Mouse (Mus musculus): ENCODE measurements around the gene Mum1. TPM values are rescaled to one million over a fixed set of nuclear protein-coding genes. Genes with fewer than 3 reads are reported as not detected.

The Mum1 gene
- polyA plus RNA-seq, 1 experiment from 2014 or later = 14.6 TPM

DNA sequence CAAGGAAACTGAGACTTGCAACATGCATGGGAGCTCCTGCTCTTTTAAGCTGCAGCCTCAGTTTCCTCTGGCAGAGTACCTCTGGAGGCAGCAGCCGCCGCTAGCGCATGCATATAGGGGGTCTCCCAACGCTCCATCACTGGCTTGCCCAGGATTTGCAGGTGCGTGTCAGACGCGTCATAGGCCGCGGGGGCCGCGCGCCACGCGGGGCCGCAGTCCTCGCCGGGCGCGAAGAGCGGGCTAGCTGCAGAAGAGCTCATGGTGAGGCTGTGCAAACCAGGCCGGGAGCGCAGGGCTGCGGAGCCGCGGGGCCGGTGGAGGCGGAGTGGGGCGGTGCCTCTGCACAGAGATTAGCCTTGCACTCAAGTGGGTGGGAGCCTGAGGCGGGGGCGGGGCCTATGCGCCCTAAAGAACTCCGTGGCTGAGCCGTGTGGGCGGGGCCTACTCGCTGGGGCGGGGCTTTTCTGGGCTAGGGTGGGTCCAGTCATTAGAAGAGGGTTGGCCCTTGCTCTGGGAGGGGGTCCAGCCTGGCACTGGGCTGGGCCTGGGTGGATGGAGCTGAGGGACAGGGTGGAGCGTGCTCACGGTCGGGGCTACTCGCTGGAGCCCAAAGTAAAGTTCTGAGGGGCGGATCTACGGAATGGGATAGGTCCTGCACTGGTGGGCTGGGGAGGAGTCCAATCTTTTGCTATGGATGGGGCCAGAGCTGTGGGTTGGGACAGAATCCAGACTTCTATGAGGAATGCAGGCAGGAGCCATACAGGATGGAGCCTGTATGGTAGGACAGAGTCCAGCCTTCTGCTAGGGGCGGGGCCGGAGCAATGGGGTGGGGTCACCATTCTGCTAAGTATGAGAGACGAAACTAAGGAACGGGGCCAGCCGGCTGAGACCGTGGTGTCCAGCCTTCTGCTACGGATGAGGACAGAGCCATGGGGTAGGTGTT lies 34.7 kb downstream of the Mum1 start, which contains the start of the genes Gamt and Dazap1:
TSS of gene Gamt (minus strand) at position 371 of the 943 bp plus-strand sequence.
TSS of gene Dazap1 (plus strand) at position 845 of the 943 bp plus-strand sequence.
- Histone ChIP-seq H3K27me3 (ENCODE audit: control insufficient read depth, insufficient read depth, low read depth, low read length) (no peaks in the 10 kb centered on the region), H3K4me2 (ENCODE audit: low read depth, low read length) (peak within 1 kb of the TSS; percentile 81), H3K27ac (ENCODE audit: low read length) (peak within 1 kb of the TSS; percentile 95), H3K9ac (ENCODE audit: low read depth, low read length) (peak within 1 kb of the TSS; percentile 74), H3K4me1 (ENCODE audit: control insufficient read depth, low read depth, low read length) (peaks cover 51% of the 10 kb centered on the region), H3K9me3 (replicated peaks; ENCODE audit: control insufficient read depth, low read length) (no peaks in the 10 kb centered on the region), H3K36me3 (ENCODE audit: control insufficient read depth, insufficient read depth) (peaks cover 8% of the 10 kb centered on the region), H3K4me3 (ENCODE audit: low read depth, low read length) (peak within 1 kb of the TSS; percentile 64)
- WGBS (ENCODE audit: insufficient replicate concordance) = under 1% methylated on average over 49 of the region's 49 CpGs
- ATAC-seq (ENCODE audit: low read depth) = peak; percentile 72

GRCm38 (mm10) chr10:80261585-80261968 lies 35.3 kb downstream of the Mum1 start:
- WGBS (ENCODE audit: insufficient replicate concordance) = under 1% methylated on average over 14 of the region's 14 CpGs
- H3K36me3 ChIP-seq (ENCODE audit: control insufficient read depth, insufficient read depth) = 0 out of 2 replicates have a peak, but pooled peaks cover 6% of the 10 kb centered on the region
- H3K4me3 ChIP-seq (ENCODE audit: low read depth, low read length) = peak overlapping the region; percentile 64
- H3K27ac ChIP-seq (ENCODE audit: low read length) = peak overlapping the region; percentile 95
- peak; percentile 49 for ATAC-seq (ENCODE audit: low read depth)
- peaks cover 58% of the 10 kb centered on the region for H3K4me1 ChIP-seq (ENCODE audit: control insufficient read depth, low read depth, low read length)
- peak overlapping the region; percentile 74 for H3K9ac ChIP-seq (ENCODE audit: low read depth, low read length)
- H3K4me2 ChIP-seq (ENCODE audit: low read depth, low read length) = peak overlapping the region; percentile 81
- no peaks in the 10 kb centered on the region for H3K27me3 ChIP-seq (ENCODE audit: control insufficient read depth, insufficient read depth, low read depth, low read length)
- H3K9me3 ChIP-seq (replicated peaks; ENCODE audit: control insufficient read depth, low read length) = no peaks in the 10 kb centered on the region

DNA sequence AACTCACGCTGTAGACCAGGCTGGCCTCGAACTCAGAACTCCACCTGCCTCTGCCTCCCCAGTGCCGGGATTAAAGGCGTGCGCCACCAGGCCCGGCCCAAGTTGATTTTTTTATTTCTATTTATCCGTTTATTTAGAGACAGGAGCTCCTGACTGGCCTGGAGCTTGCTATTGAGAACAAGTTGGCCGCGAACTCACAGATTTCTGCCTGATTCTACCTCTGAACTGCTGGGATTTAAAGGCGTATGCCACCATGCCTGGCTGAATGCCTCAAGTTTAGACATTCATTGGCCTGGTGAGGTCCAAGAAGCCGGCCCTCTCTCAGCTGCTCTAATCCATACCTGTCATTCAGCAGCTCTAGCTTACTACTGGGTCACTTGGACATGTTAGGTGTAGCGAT lies 35.9 kb downstream of the Mum1 start:
- Histone ChIP-seq H3K4me3 (ENCODE audit: low read depth, low read length) (peak overlapping the region; percentile 64), H3K9ac (ENCODE audit: low read depth, low read length) (peak overlapping the region; percentile 52; the same call in 1 of the 2 replicates), H3K27ac (ENCODE audit: low read length) (peak overlapping the region; percentile 95), H3K4me1 (ENCODE audit: control insufficient read depth, low read depth, low read length) (peaks cover 64% of the 10 kb centered on the region), H3K27me3 (ENCODE audit: control insufficient read depth, insufficient read depth, low read depth, low read length) (no peaks in the 10 kb centered on the region), H3K4me2 (ENCODE audit: low read depth, low read length) (peak overlapping the region; percentile 81), H3K9me3 (replicated peaks; ENCODE audit: control insufficient read depth, low read length) (no peaks in the 10 kb centered on the region), H3K36me3 (ENCODE audit: control insufficient read depth, insufficient read depth) (peaks cover 6% of the 10 kb centered on the region; the same call in 1 of the 2 replicates)
- no peak for ATAC-seq (ENCODE audit: low read depth)
- 57% methylated on average over 12 of the region's 12 CpGs for WGBS (ENCODE audit: insufficient replicate concordance)

DNA sequence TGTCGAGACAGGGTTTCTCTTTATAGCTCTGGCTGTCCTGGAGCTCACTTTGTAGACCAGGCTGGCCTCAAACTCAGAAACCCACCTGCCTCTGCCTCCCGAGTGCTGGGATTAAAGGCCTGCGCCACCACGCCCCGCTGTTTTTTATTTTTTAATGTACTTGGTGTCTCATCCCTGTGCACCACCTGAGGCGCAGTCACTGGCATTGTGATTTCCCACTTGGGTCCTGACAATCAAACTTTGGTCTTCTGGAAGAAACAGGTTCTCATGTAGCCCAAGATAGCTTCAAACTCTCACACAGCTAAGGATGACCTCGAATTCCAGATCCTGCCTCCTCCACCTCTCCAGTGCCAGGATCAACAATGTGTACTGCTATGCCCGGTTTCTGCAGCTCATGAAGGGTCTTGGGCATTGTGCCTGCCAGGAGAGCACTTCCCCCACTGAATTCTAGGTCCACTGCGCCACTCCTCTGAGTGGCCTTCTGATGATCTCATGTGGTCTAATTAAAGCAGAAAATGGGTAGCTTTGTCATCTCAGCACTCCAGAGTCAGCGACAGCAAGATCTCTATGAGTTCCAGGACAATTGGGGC lies 36.6 kb downstream of the Mum1 start:
- Histone ChIP-seq H3K4me1 (ENCODE audit: control insufficient read depth, low read depth, low read length) (peaks cover 70% of the 10 kb centered on the region), H3K27ac (ENCODE audit: low read length) (peak overlapping the region; percentile 45; the same call in 1 of the 2 replicates), H3K27me3 (ENCODE audit: control insufficient read depth, insufficient read depth, low read depth, low read length) (no peaks in the 10 kb centered on the region), H3K9me3 (replicated peaks; ENCODE audit: control insufficient read depth, low read length) (no peaks in the 10 kb centered on the region), H3K4me3 (ENCODE audit: low read depth, low read length) (no peak overlapping the region), H3K9ac (ENCODE audit: low read depth, low read length) (no peak overlapping the region), H3K4me2 (ENCODE audit: low read depth, low read length) (no peak overlapping the region), H3K36me3 (ENCODE audit: control insufficient read depth, insufficient read depth) (peaks cover 4% of the 10 kb centered on the region; the same call in 1 of the 2 replicates)
- 81% methylated on average over 10 of the region's 10 CpGs for WGBS (ENCODE audit: insufficient replicate concordance)
- ATAC-seq (ENCODE audit: low read depth) = no peak

DNA sequence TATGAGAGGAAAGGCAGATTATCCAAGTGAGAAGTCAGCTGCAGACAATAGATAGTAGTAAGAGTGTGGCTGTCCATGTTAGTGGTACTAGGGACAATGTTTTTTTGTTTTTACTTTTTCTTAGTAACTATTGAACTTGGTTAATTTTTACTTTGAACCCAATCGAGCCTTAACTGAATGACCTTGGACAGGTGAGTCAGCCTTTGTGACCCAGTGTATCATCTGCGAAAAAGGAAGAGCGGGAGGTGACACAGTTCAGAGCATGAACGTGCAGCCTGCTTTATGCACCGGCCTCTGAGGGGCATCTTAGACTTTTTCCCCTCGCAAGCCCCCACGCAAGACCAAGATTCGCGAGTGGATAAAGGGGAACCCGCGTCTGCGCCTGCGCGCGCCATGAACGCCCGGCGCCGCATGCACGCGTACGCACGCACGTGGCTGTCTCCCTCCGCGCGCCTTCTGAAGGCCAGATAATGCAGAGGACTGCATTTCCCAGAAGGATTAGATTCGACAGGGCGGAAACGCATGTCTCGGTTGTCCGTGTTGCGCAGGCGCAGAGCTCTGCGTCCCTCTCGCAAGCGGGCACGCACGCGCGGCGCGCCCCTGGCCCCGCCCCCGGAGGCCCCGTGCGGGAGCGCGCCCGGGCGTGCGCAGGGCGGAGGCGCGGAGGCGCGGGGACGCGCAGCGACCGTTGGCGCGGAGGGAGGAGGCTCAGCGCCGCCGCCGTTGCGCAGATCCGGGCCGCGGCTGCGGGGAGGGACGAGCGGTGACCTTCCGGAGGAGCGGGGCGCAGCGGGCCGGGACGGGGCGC lies 38.3 kb downstream of the Mum1 start:
- peak overlapping the region; percentile 99 for H3K4me2 ChIP-seq (ENCODE audit: low read depth, low read length)
- peak overlapping the region; percentile 95 for H3K9ac ChIP-seq (ENCODE audit: low read depth, low read length)
- H3K4me3 ChIP-seq (ENCODE audit: low read depth, low read length) = peak overlapping the region; percentile 86
- peak overlapping the region; percentile 88 for H3K27ac ChIP-seq (ENCODE audit: low read length)
- H3K4me1 ChIP-seq (ENCODE audit: control insufficient read depth, low read depth, low read length) = peaks cover 75% of the 10 kb centered on the region
- H3K9me3 ChIP-seq (replicated peaks; ENCODE audit: control insufficient read depth, low read length) = no peaks in the 10 kb centered on the region
- WGBS (ENCODE audit: insufficient replicate concordance) = under 1% methylated on average over 58 of the region's 81 CpGs
- peaks cover 2% of the 10 kb centered on the region; the same call in 1 of the 2 replicates for H3K36me3 ChIP-seq (ENCODE audit: control insufficient read depth, insufficient read depth)
- peak; percentile 67 for ATAC-seq (ENCODE audit: low read depth)
- H3K27me3 ChIP-seq (ENCODE audit: control insufficient read depth, insufficient read depth, low read depth, low read length) = no peaks in the 10 kb centered on the region

GRCm38 (mm10) chr10:80265149-80265486 lies 38.9 kb downstream of the Mum1 start:
- H3K27ac ChIP-seq (ENCODE audit: low read length) = peak overlapping the region; percentile 88
- WGBS (ENCODE audit: insufficient replicate concordance) = 1% methylated on average over 18 of the region's 18 CpGs
- ATAC-seq (ENCODE audit: low read depth) = no peak

GRCm38 (mm10) chr10:80270099-80270498 lies 43.9 kb downstream of the Mum1 start:
- Histone ChIP-seq H3K4me3 (ENCODE audit: low read depth, low read length) (peak overlapping the region; percentile 41), H3K4me2 (ENCODE audit: low read depth, low read length) (peak overlapping the region; percentile 61), H3K9me3 (replicated peaks; ENCODE audit: control insufficient read depth, low read length) (no peaks in the 10 kb centered on the region), H3K9ac (ENCODE audit: low read depth, low read length) (peak overlapping the region; percentile 62), H3K27ac (ENCODE audit: low read length) (peak overlapping the region; percentile 94), H3K27me3 (ENCODE audit: control insufficient read depth, insufficient read depth, low read depth, low read length) (no peaks in the 10 kb centered on the region), H3K4me1 (ENCODE audit: control insufficient read depth, low read depth, low read length) (peaks cover 71% of the 10 kb centered on the region), H3K36me3 (ENCODE audit: control insufficient read depth, insufficient read depth) (peaks cover 23% of the 10 kb centered on the region)
- ATAC-seq (ENCODE audit: low read depth) = peak; percentile 33; the same call in 1 of the 2 replicates
- 22% methylated on average over 2 of the region's 2 CpGs for WGBS (ENCODE audit: insufficient replicate concordance)

More at GRCm38 (mm10) chr10:80265149-80265486, 38.9 kb downstream of the Mum1 start:
- H3K9me3 ChIP-seq (replicated peaks; ENCODE audit: control insufficient read depth, low read length) = no peaks in the 10 kb centered on the region
- H3K36me3 ChIP-seq (ENCODE audit: control insufficient read depth, insufficient read depth) = peaks cover 2% of the 10 kb centered on the region; the same call in 1 of the 2 replicates
- peaks cover 74% of the 10 kb centered on the region for H3K4me1 ChIP-seq (ENCODE audit: control insufficient read depth, low read depth, low read length)
- H3K4me3 ChIP-seq (ENCODE audit: low read depth, low read length) = peak overlapping the region; percentile 86
- no peaks in the 10 kb centered on the region for H3K27me3 ChIP-seq (ENCODE audit: control insufficient read depth, insufficient read depth, low read depth, low read length)
- peak overlapping the region; percentile 89 for H3K4me2 ChIP-seq (ENCODE audit: low read depth, low read length)
- peak overlapping the region; percentile 95 for H3K9ac ChIP-seq (ENCODE audit: low read depth, low read length)

DNA sequence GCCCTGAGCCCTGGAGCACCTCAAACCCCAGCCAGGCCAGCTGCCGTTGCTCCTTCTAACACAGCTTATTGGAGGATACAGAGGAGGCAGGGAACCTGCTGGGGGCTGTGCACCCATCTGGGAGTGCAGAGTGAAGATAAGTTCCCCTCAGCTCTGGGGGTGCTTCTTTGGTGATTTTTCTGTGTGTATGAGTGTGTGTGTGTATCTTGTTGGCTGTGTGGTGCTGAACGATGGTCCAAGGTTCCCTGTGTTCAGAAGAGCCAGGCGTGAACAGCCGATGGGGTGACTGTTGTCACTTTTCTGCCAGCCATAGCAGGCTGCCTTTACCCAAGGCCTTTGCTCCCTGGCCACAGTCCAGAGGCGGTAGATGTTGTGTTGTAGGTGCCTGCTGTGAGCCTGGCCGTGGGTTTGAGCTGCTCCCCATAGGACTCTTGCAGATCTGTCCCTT lies 44.5 kb downstream of the Mum1 start:
- Histone ChIP-seq H3K4me1 (ENCODE audit: control insufficient read depth, low read depth, low read length) (peaks cover 70% of the 10 kb centered on the region), H3K27me3 (ENCODE audit: control insufficient read depth, insufficient read depth, low read depth, low read length) (no peaks in the 10 kb centered on the region), H3K4me2 (ENCODE audit: low read depth, low read length) (peak overlapping the region; percentile 61), H3K27ac (ENCODE audit: low read length) (peak overlapping the region; percentile 94), H3K9me3 (replicated peaks; ENCODE audit: control insufficient read depth, low read length) (no peaks in the 10 kb centered on the region), H3K36me3 (ENCODE audit: control insufficient read depth, insufficient read depth) (peaks cover 26% of the 10 kb centered on the region), H3K9ac (ENCODE audit: low read depth, low read length) (peak overlapping the region; percentile 62), H3K4me3 (ENCODE audit: low read depth, low read length) (peak overlapping the region; percentile 41)
- ATAC-seq (ENCODE audit: low read depth) = peak; percentile 72
- WGBS (ENCODE audit: insufficient replicate concordance) = 21% methylated on average over 6 of the region's 6 CpGs

Data from liver, embryonic 16.5 days (tissue).